Mouse (Mus musculus) gastrocnemius, postnatal 14 days (tissue): Measurements from ENCODE around the gene Ppa1. TPM values are rescaled to one million over a fixed set of nuclear protein-coding genes. Genes with fewer than 3 reads are reported as not detected.

ENCODE experiments used
- DNase-seq: peaks from one replicate; pipeline ENCODE4 v3.0.0; 2021; ENCODE audit warnings: mixed read lengths
- intact Hi-C: fragments of 180-260 bp; cut with DNase I; formaldehyde crosslinking; loops from one replicate; pipeline ENCODE4 v1.15.1; 2025; ENCODE audit warnings: low total_unique reads
- total RNA-seq, 2 experiments: library from RNA; stranded (reverse); gene quantifications; 2 replicates each; pipeline ENCODE4 v1.2.3; 2021

Ppa1 gene
- total RNA-seq, 2 experiments from 2014 or later: 36.6 to 39.8 TPM

GRCm38 (mm10) chr10:61632445-61632844, 15.9 kb upstream of the Ppa1 start:
- intact Hi-C loops: no loop called here
- no peak for DNase-seq

- intact Hi-C loops: no loop called here
- DNase-seq: no peak
Measured at GRCm38 (mm10) chr10:61637055-61637454, 11.3 kb upstream of the Ppa1 start.

- intact Hi-C loops: no loop called here
- DNase-seq: no peak
Measured at GRCm38 (mm10) chr10:61640363-61640762, 8.0 kb upstream of the Ppa1 start.

- no peak for DNase-seq
- intact Hi-C loops: no loop called here
Measured at GRCm38 (mm10) chr10:61646557-61646956, 1.8 kb upstream of the Ppa1 start.

GRCm38 (mm10) chr10:61648737-61649645, 639 bp downstream of the Ppa1 start:
- intact Hi-C loops: no loop called here
- DNase-seq: no peak

- no peak for DNase-seq
- intact Hi-C loops: no loop called here
Measured at GRCm38 (mm10) chr10:61654105-61654504, 5.8 kb downstream of the Ppa1 start.

- intact Hi-C loops: loop anchor here (5.0 kb wide), 1 partner anchor 47 kb away; no protein-coding TSS in a partner anchor
- no peak for DNase-seq
Measured at GRCm38 (mm10) chr10:61654691-61655090, 6.3 kb downstream of the Ppa1 start.

- no peak for DNase-seq
- intact Hi-C loops: loop anchor here (5.0 kb wide), 1 partner anchor 48 kb away; no protein-coding TSS in a partner anchor
Measured at GRCm38 (mm10) chr10:61655188-61655587, 6.8 kb downstream of the Ppa1 start.

- DNase-seq: no peak
- intact Hi-C loops: loop anchor here (5.0 kb wide), 1 partner anchor 50 kb away; no protein-coding TSS in a partner anchor
Measured at GRCm38 (mm10) chr10:61656928-61657882, 8.9 kb downstream of the Ppa1 start.

GRCm38 (mm10) chr10:61657985-61658384, 9.6 kb downstream of the Ppa1 start:
- intact Hi-C loops: loop anchor here (5.0 kb wide), 1 partner anchor 51 kb away; no protein-coding TSS in a partner anchor
- no peak for DNase-seq

- no peak for DNase-seq
- intact Hi-C loops: loop anchor here (5.0 kb wide), 1 partner anchor 320 kb away; no protein-coding TSS in a partner anchor
Measured at GRCm38 (mm10) chr10:61661887-61662286, 13.5 kb downstream of the Ppa1 start.

GRCm38 (mm10) chr10:61662391-61662988, 14.1 kb downstream of the Ppa1 start:
- DNase-seq: no peak
- intact Hi-C loops: loop anchor here (5.0 kb wide), 1 partner anchor 320 kb away; no protein-coding TSS in a partner anchor

- no peak for DNase-seq
- intact Hi-C loops: no loop called here
Measured at GRCm38 (mm10) chr10:61665111-61665510, 16.8 kb downstream of the Ppa1 start.

- no peak for DNase-seq
- intact Hi-C loops: no loop called here
Measured at GRCm38 (mm10) chr10:61665651-61666050, 17.3 kb downstream of the Ppa1 start.

GRCm38 (mm10) chr10:61669289-61669688, 20.9 kb downstream of the Ppa1 start:
- intact Hi-C loops: no loop called here
- no peak for DNase-seq

- intact Hi-C loops: no loop called here
- DNase-seq: no peak
Measured at GRCm38 (mm10) chr10:61669896-61670295, 21.5 kb downstream of the Ppa1 start.

- intact Hi-C loops: no loop called here
- no peak for DNase-seq
Measured at GRCm38 (mm10) chr10:61670758-61671157, 22.4 kb downstream of the Ppa1 start.

GRCm38 (mm10) chr10:61675935-61676334, 27.6 kb downstream of the Ppa1 start:
- intact Hi-C loops: no loop called here
- no peak for DNase-seq

- DNase-seq: no peak
- intact Hi-C loops: no loop called here
Measured at GRCm38 (mm10) chr10:61679545-61679944, 31.2 kb downstream of the Ppa1 start.
